Mouse (Mus musculus) adrenal gland, postnatal 25 days (tissue): ENCODE data around the gene Gnb1. TPM values are rescaled to one million over a fixed set of nuclear protein-coding genes. Genes with fewer than 3 reads are reported as not detected.

ENCODE experiments used
- DNase-seq: peaks from one replicate; pipeline ENCODE4 v3.0.0; 2021; ENCODE audit warnings: mixed read lengths
- total RNA-seq: library from RNA; stranded (reverse); gene quantifications from 2 replicates; pipeline ENCODE4 v1.2.3, GENCODE M21; 2021

Gnb1 gene
- total RNA-seq, 1 experiment from 2014 or later, result 392 TPM

DNA sequence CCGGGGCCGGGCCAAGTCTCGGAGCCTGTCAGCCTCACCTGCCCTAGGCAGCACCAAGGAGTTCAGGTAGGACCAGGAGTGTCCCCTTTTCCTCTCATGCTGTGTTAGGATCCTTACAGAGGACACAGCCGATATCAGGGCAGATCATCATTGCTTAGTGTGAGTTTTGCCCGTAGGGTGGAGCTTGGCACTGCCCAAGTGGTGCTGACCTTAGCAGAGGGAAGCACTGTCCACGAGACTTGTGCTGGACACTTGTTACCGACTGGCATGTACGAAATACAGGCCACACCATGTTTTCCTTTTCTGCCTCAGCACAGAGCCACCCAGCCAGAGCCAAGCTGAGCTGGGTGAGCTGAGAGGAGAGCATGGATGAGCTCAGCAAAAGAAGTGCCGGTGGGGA lies 86.0 kb downstream of the Gnb1 start:
- peak; percentile 50 for DNase-seq

DNA sequence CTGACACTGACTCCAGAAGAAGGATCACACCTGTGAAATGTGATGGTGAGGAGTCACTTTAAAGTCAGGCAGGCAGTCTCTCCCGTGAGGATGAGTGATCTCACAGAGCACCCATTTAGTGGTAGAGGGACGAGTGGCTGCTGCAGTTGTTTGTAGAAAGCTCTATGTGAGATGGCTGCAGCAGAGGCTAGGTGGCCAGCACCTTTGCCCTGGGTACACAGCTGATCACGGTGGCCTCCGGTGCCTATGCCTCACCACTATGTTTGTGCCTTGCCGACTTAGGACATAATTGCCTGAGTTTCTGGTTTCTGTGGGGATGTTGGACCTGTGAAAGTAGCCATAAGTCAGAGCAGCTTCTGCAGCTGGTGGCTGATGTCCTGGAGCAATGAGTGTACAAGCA lies 86.6 kb downstream of the Gnb1 start:
- no peak for DNase-seq

DNA sequence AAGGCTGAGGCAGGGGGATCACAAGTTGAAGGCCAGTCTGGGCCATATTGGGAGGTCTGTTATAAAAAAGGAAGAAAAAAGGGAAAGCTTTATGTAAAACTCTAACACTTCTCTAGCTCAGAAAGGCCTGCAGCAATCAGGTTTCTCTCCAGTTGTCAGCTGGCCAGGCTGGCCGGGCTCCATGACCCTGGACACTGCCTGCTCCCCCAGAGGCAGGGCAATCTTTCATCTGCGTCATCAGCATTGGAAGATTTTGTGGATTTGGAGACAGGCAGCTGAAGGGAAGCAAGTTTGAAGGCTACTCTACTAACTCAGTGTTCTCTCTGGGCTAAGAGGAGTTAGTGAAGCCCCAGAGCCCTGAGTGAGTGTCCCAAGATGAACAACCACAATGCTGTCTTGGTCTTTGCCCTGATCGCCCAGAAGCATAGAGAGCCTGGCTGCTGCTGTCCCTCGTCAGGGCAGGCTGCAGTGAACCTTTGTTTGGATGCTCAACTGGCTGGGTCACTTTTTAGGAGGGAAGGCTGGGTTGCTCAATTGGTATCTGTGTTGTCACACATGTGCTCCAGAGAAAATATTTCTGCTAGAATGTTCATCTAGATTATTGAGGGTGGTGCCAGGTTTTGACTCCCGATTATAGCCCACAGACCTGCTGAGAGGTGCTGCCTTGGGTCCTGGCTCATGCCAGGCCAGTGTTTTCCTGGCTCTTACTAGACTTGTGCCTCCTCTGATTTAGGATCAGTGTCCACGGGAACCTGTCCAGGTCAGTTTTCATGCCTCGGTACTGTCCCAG lies 87.4 kb downstream of the Gnb1 start:
- peak; percentile 92 for DNase-seq

GRCm38 (mm10) chr4:155580420-155580819 lies 89.3 kb downstream of the Gnb1 start:
- peak; percentile 60 for DNase-seq

- peak; percentile 65 for DNase-seq
Observed at GRCm38 (mm10) chr4:155582279-155582905, 91.2 kb downstream of the Gnb1 start.

DNA sequence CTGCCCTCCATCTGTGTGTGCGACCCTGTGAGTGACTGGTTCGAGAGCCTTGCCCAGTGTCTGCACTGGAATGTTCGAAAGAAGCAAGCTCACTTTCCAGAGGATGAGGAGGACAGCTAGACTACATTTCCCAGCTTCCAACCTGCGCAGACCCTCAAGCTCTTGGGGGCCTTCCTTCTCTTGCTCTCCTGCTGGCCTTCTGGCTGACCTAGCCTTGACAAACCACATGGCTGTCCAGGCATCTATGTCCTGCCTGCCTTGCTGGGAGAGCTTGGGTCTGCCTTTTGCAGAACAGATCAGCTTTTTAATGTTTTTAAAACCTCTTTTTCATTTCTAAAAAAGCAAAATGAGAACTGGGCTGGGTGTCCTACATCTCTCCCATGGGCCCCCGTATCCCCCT lies 98.2 kb downstream of the Gnb1 start:
- no peak for DNase-seq

DNA sequence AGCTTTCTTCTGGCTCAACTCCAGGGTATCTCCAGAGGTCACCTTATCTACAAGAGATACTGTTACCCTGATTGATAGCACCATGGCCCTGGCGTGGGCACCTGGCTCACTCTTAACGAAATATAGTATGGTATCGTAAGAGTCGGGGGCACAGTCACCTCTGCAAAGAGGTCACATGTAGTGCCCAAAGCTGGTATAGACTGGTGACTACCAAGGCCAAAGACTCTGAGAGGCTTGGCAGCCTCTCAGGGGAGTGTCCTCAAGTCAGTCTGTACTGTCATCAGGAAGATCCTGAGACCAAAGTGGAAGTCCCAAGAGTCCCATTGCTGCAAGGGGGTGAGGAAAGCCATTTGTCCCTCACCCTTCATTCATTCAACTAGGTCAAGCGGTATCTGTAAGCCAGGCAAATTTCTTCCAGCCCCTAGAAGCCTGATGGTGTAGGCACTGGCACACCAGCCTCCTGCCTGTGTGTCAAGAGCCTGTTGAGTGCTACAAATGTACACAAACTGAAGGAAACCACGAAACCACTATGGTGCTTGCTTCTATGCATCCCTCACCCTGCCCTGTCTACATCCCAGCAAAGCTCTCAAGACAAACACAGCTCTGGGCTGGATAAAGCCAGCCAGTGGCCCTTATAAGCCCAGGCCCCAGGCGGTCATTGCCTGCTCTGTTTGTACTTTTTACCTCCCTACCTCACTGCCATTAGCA lies 100.0 kb downstream of the Gnb1 start:
- DNase-seq, result no peak

GRCm38 (mm10) chr4:155593780-155594179 lies 102.6 kb downstream of the Gnb1 start:
- DNase-seq, result no peak

DNA sequence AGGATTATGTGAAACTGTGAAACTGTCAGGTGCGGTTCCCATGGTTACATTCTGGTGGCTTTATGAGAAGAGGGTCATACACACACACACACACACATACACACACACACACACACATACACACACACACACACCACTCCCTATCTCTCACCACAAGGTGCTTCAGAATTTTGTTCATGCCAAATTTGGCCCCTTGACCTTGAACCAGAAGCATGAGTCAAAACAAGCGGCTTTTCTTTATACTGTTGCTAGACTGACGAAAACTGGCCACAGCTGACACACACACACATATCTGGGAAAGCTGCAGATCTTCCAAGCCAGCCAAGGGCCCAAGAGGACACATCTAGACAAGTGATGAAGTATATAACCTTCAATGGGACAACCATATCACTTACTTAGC lies 104.6 kb downstream of the Gnb1 start:
- no peak for DNase-seq

DNA sequence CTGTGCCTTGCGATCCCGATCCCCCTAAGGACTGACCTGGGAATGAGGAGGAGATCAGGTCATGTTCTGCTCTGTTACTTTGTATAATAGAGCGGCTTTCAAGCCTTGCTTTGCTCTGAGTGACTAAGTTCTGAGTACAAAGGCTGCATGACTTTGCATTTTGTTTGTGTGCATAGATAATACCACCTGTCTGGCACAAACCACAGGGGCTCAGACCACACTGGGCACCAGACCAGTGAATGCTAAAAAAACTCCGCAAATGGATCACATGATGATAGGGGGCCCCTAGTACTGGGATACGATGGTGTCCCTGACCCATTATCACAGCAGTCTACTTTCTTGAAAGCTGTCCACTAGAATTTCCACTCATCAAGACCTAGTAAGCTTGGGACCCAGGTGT lies 105.4 kb downstream of the Gnb1 start:
- DNase-seq, result no peak

DNA sequence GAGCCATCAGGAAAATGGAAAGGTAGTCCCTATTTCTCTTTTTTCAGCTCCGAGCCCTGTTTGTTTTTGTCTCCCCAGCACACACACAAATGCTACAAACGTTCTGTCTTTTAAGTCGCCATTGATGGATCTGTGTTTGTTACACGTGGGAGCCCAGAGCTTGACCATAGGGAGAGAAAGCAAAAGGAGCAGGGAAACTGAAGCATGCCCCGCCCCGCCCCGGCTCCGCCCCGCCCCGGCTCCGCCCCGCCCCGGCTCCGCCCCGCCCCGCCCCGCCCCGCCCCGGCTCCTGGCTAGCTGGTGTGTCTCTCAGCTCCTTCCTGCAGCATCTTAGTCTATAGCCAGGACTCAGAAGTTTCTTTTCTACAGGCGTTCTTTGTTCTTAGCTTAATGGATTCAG lies 107.4 kb downstream of the Gnb1 start:
- DNase-seq, result no peak

DNA sequence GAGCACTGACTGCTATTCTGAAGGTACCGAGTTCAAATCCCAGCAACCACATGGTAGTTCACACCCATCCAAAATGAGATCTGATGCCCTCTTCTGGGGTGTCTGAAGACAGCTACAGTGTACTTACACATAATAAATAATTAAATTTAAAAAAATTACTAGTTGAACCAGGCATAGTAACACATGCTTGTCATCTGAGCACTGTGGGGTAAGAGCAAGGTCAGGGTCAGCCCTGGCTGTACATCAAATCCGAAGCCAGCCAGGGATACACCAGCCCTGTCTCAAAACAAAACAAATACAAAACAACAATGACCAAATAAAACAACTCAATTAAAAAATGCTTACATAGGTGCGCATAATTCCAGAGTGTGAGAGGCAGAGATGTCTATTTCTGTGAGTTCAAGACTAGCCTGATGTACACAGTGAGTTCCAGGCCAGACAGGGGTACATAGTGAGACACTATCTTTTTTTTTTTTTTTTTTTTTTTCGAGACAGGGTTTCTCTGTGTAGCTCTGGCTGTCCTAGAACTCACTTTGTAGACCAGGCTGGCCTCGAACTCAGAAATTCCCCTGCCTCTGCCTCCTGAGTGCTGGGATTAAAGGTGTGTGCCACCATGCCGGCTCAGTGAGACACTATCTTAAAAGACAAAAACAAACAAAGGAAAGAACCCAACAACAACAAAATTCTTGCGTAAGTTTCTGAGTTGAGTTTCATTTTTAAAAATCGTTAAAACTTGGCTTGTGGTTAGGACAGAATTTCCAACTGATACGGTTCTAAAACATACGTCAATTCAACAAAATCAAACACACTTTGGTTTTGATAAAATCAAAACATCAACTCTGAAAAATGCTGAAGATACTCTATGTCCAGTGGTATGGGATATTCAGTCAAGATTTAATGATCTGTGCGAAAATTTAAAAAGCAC lies 109.0 kb downstream of the Gnb1 start:
- DNase-seq, result no peak

GRCm38 (mm10) chr4:155601091-155601996 lies 110.2 kb downstream of the Gnb1 start, which contains the start of gene Slc35e2:
TSS of gene Slc35e2 (plus strand) at chr4:155601416.
- DNase-seq, result peak; percentile 96

- DNase-seq, result no peak
Observed at GRCm38 (mm10) chr4:155601997-155602456, 110.9 kb downstream of the Gnb1 start.

DNA sequence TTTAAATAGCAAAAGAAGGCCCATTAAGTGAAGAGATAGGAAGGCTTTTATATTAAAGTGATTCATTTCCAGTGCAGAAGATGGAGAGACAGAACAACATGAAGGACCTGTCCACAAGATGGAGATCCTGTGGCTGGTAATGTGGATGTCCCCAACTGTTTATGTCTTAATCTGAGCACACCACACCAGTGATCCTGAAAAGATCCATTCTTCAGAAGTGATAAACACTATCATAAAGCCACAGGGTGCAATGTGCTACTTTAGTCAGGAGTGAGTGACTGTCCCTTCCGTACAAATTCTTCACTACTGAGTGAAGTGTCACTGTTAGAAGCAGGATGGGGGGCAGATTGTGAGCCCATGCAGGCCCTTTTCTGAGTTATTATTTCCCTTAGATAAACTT lies 111.6 kb downstream of the Gnb1 start:
- no peak for DNase-seq

- no peak for DNase-seq
Observed at GRCm38 (mm10) chr4:155603801-155604200, 112.6 kb downstream of the Gnb1 start.

DNA sequence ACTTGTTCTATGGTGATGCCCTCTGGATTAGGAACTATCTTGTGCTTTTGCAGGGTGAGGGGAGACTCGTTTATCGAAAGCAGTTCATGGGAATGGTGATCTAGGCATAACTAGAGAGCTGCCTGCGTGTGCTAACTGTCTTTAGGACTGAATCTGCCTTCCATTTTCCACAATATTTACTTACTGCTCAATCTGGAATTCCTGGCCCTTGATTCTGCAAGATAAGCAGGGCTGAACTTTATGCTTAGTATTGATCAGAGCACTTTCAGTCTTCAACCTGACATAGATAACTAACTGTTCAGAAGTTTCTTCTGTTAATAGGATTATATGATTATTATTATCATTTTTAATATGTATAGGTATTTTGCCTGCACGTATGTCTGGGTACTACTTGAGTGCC lies 114.0 kb downstream of the Gnb1 start:
- no peak for DNase-seq

DNA sequence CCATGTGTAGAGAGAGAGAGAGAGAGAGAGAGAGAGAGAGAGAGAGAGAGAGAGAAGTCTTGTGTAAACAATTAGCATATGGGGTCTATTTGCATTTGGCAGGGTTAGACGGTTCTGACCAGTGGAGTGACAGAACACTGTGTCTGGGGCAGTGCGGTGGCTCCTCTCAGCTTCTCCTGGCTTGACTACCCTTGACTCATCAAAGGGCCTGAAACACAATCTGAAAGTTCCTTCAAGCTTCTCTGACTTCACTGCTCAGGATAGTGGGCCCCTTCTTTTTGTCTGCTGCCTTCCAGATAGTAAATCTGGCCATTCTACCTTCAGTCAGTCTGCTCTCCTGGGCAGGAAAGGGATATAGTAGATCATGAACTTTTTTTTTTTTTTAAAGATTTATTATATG lies 115.7 kb downstream of the Gnb1 start:
- no peak for DNase-seq
